8 mouse cellular contexts compared by ENCODE assay signal in genomic region chr17:23548615-23549014, GRCm38 (mm10). TPM values are rescaled to one million over a fixed set of nuclear protein-coding genes. Genes with fewer than 3 reads are reported as not detected.
DNase-seq lines count a peak whose midpoint lies in the region; ATAC-seq lines count a peak whose summit lies in the region.

No protein-coding gene starts in this region.

- H3K9me3 ChIP-seq in heart, embryonic 14.5 days (ENCODE audit: control insufficient read depth, low read length) = no peaks in the 10 kb centered on the region
- H3K9me3 ChIP-seq in liver, embryonic 12.5 days (replicated peaks) = no peaks in the 10 kb centered on the region

- H3K27me3 ChIP-seq in heart, embryonic 14.5 days (ENCODE audit: control insufficient read depth, insufficient read depth, low read length) = no peaks in the 10 kb centered on the region
- H3K27me3 ChIP-seq in liver, embryonic 12.5 days (replicated peaks) = 0 out of 2 replicates have a peak, but pooled peaks cover 2% of the 10 kb centered on the region

- peak overlapping the region; percentile 52 to 59 for H3K4me3 ChIP-seq in heart, embryonic 14.5 days (ENCODE audit: control insufficient read depth in 1 of 2, insufficient read depth in 1 of 2, low read depth in 1 of 2, low read length in 2 of 2)
- peak overlapping the region; percentile 73 for H3K4me3 ChIP-seq in liver, embryonic 12.5 days

- DNase-seq in CD8-positive naive resting alpha-beta T cell, adult 2 months (ENCODE audit: low read depth in 2 of 2, low spot score in 2 of 2) = peak; percentile 67 to 72
- peak; percentile 80 for DNase-seq in c-Kit-negative CD71-positive TER-119-positive erythroid progenitor cells, embryonic 14.5 days (ENCODE audit: low read depth, low spot score)
- peak; percentile 76 for DNase-seq in kidney, postnatal 14 days
- peak; percentile 86 for DNase-seq in naive thymus-derived CD4-positive, alpha-beta T cell, adult 2 months (ENCODE audit: low read depth)
- peak; percentile 84 to 90 for DNase-seq in spleen, postnatal 4 days (ENCODE audit: low spot score in 2 of 2)

- peaks cover 0 to 16% of the 10 kb centered on the region in 2 experiments; a peak in 2 of 4 replicates for H3K4me1 ChIP-seq in heart, embryonic 14.5 days (ENCODE audit: control insufficient read depth in 2 of 2, insufficient read depth in 2 of 2, low read length in 2 of 2)
- H3K4me1 ChIP-seq in liver, embryonic 12.5 days = peaks cover 45% of the 10 kb centered on the region

- WGBS in heart, embryonic 14.5 days = under 1% methylated on average over 15 of the region's 15 CpGs
- 0% methylated on average over 15 of the region's 15 CpGs for WGBS in liver, embryonic 12.5 days (ENCODE audit: insufficient replicate concordance)

- H3K4me2 ChIP-seq in heart, embryonic 14.5 days (ENCODE audit: low read length) = peak overlapping the region; percentile 85
- peak overlapping the region; percentile 78 for H3K4me2 ChIP-seq in liver, embryonic 12.5 days

- peak; percentile 62 for ATAC-seq in erythroid progenitor cell, adult 5-6 weeks (replicated peaks; ENCODE audit: low FRiP score, poor library complexity, severe bottlenecking)
- no peak for ATAC-seq in heart, embryonic 14.5 days (ENCODE audit: insufficient number of reproducible peaks, insufficient read depth, low FRiP score, low read depth)
- ATAC-seq in liver, embryonic 12.5 days = peak; percentile 60

- H3K9ac ChIP-seq in heart, embryonic 14.5 days (ENCODE audit: low read length) = peak overlapping the region; percentile 71
- H3K9ac ChIP-seq in liver, embryonic 12.5 days = peak overlapping the region; percentile 55

- H3K27ac ChIP-seq in heart, embryonic 14.5 days (replicated peaks in 1 of 2; ENCODE audit: control insufficient read depth in 1 of 2, insufficient read depth in 1 of 2, low read depth in 2 of 2, low read length in 2 of 2) = no peak overlapping the region
- H3K27ac ChIP-seq in liver, embryonic 12.5 days = peak overlapping the region; percentile 52

- H3K36me3 ChIP-seq in heart, embryonic 14.5 days (ENCODE audit: control insufficient read depth, insufficient read depth, low read length) = no peaks in the 10 kb centered on the region
- no peaks in the 10 kb centered on the region for H3K36me3 ChIP-seq in liver, embryonic 12.5 days

RNA-seq across cellular contexts. Expression of gene Zfp213, which starts 15.4 kb away (rescaled TPM):
- 2.2 and 3.4 TPM in 2 replicates for total RNA-seq in erythroid progenitor cell, adult 5-6 weeks (2015; ENCODE audit: low replicate concordance)
- 0.90 and 1.4 TPM in 2 replicates for total RNA-seq in erythroid progenitor cell, adult 5-6 weeks (2017; ENCODE audit: low replicate concordance)
- 13.8 and 14.0 TPM in 2 replicates for polyA plus RNA-seq in heart, embryonic 14.5 days (2014; fragmentation: Nextera tagmentation; extraction: Ambion mirVana)
- polyA plus RNA-seq in liver, embryonic 12.5 days (2016; fragmentation: Nextera tagmentation; extraction: Ambion mirVana) = 8.3 and 9.1 TPM in 2 replicates

RNA-seq across cellular contexts. Expression of gene Zfp13, which starts 50.7 kb away (rescaled TPM):
- total RNA-seq in erythroid progenitor cell, adult 5-6 weeks (2015; ENCODE audit: low replicate concordance) = not detected in 2 replicates
- not detected in 2 replicates for total RNA-seq in erythroid progenitor cell, adult 5-6 weeks (2017; ENCODE audit: low replicate concordance)
- 7.0 and 8.9 TPM in 2 replicates for polyA plus RNA-seq in heart, embryonic 14.5 days (2014; fragmentation: Nextera tagmentation; extraction: Ambion mirVana)
- 2.8 and 2.9 TPM in 2 replicates for polyA plus RNA-seq in liver, embryonic 12.5 days (2016; fragmentation: Nextera tagmentation; extraction: Ambion mirVana)

RNA-seq across cellular contexts. Expression of gene Zscan10, which starts 52.0 kb away (rescaled TPM):
- total RNA-seq in erythroid progenitor cell, adult 5-6 weeks (2015; ENCODE audit: low replicate concordance) = not detected in 2 replicates
- total RNA-seq in erythroid progenitor cell, adult 5-6 weeks (2017; ENCODE audit: low replicate concordance) = not detected in 2 replicates
- not detected in 2 replicates for polyA plus RNA-seq in heart, embryonic 14.5 days (2014; fragmentation: Nextera tagmentation; extraction: Ambion mirVana)
- polyA plus RNA-seq in liver, embryonic 12.5 days (2016; fragmentation: Nextera tagmentation; extraction: Ambion mirVana) = not detected in 2 replicates
